Mouse (Mus musculus) brain, adult 2 months (tissue): ENCODE measurements around the gene Ppp3ca.

Source experiments
- DNase-seq: peaks from one replicate; pipeline ENCODE4 v3.0.0; 2011; ENCODE audit warnings: low read depth, low spot score

The Ppp3ca gene

GRCm38 (mm10) chr3:136852921-136853320, 183.0 kb downstream of the Ppp3ca start:
- DNase-seq = peak; percentile 55

- no peak for DNase-seq
Observed at GRCm38 (mm10) chr3:136853596-136853995, 183.7 kb downstream of the Ppp3ca start.

- peak; percentile 47 for DNase-seq
Observed at GRCm38 (mm10) chr3:136855996-136856395, 186.1 kb downstream of the Ppp3ca start.

GRCm38 (mm10) chr3:136862051-136862837, 192.3 kb downstream of the Ppp3ca start:
- no peak for DNase-seq

GRCm38 (mm10) chr3:136863127-136863526, 193.2 kb downstream of the Ppp3ca start:
- no peak for DNase-seq

- no peak for DNase-seq
Observed at GRCm38 (mm10) chr3:136864306-136864705, 194.4 kb downstream of the Ppp3ca start.

- no peak for DNase-seq
Observed at GRCm38 (mm10) chr3:136865176-136865859, 195.4 kb downstream of the Ppp3ca start.

GRCm38 (mm10) chr3:136866095-136866494, 196.2 kb downstream of the Ppp3ca start:
- no peak for DNase-seq

- DNase-seq = no peak
Observed at GRCm38 (mm10) chr3:136866571-136866970, 196.6 kb downstream of the Ppp3ca start.

GRCm38 (mm10) chr3:136867366-136867765, 197.4 kb downstream of the Ppp3ca start:
- no peak for DNase-seq

- peak; percentile 46 for DNase-seq
Observed at GRCm38 (mm10) chr3:136871772-136872532, 202.0 kb downstream of the Ppp3ca start.

GRCm38 (mm10) chr3:136872533-136873095, 202.7 kb downstream of the Ppp3ca start:
- no peak for DNase-seq

- peak; percentile 54 for DNase-seq
Observed at GRCm38 (mm10) chr3:136873809-136874449, 204.0 kb downstream of the Ppp3ca start.

- no peak for DNase-seq
Observed at GRCm38 (mm10) chr3:136874566-136874965, 204.6 kb downstream of the Ppp3ca start.

GRCm38 (mm10) chr3:136887741-136888140, 217.8 kb downstream of the Ppp3ca start:
- DNase-seq = no peak

GRCm38 (mm10) chr3:136892140-136892539, 222.2 kb downstream of the Ppp3ca start:
- peak; percentile 56 for DNase-seq

GRCm38 (mm10) chr3:136893596-136894402, 223.9 kb downstream of the Ppp3ca start:
- peak; percentile 28 for DNase-seq

- DNase-seq = peak; percentile 43
Observed at GRCm38 (mm10) chr3:136895498-136895897, 225.6 kb downstream of the Ppp3ca start.

- DNase-seq = peak; percentile 36
Observed at GRCm38 (mm10) chr3:136896276-136896675, 226.4 kb downstream of the Ppp3ca start.

GRCm38 (mm10) chr3:136899744-136900143, 229.8 kb downstream of the Ppp3ca start:
- DNase-seq = peak; percentile 72
